Mouse (Mus musculus) 416B (cell line): ENCODE data around the gene Ccdc63.
"Not testable (repeated sequence)": the region's sequence is repeated elsewhere in the genome, so short reads cannot be mapped to it uniquely, and the experiment has no call there.

Source experiments
- DNase-seq: peaks from one replicate; pipeline ENCODE4 v3.0.0; 2011; ENCODE audit warnings: low read depth

Gene Ccdc63

DNA sequence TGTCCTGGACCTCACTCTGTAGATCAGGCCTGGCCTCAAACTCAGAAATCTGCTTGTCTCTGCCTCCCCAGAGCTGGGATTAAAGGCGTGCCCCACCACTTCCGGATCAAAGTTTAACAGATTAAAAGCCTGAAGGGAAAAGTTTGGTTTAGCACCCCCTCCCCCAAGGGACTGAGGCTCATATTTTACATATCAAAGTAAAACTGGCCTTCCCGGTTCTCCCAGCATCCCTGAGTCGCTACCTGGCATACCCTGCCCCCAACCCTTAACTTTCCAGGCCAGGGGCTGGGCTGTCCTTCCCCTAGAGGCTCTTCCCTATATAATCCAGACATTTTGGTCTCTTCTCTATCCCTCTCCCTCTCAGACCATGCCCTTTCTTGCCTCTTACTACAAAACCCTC, 8.6 kb upstream of the Ccdc63 start:
- DNase-seq, result no peak

DNA sequence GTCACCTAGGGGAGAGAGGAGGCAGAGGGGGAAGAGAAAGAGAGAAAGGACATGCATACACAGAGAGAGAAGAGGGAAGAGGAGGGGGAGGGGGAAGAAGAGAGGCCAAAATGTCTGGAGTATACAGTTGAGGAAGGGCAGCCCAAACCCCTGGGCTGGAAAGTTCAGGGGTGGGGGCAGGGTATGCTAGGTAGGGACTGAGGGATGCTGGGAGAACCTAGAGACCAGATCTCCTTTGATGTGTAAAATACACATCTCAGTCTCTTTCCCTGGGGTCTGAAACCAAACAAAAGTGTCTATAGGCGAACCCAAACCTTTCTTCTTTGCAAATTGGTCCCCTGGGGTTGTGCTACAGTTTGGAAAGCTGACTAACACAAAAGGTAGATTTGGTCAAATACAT, 7.5 kb upstream of the Ccdc63 start:
- no peak for DNase-seq

DNA sequence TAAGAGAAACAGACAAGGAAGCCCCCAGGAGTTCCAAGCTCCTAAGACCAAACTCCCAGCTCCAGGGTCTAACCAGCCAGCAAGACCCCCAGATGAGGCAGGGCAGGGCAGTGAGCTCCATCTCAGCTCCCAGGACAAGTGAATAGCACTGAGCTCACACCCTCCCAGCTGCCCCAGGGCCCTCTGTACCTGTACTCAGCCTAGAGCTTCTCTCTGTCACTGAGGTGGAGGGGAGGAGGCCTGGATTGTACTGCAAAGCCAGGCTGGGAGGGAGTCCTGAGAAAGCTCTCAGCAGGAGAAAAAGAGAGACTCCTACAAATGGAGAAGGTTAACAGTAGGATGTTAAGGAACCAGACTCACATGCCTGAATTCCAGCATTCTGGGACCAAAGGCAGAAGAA, 6.0 kb upstream of the Ccdc63 start:
- DNase-seq, result no peak

DNA sequence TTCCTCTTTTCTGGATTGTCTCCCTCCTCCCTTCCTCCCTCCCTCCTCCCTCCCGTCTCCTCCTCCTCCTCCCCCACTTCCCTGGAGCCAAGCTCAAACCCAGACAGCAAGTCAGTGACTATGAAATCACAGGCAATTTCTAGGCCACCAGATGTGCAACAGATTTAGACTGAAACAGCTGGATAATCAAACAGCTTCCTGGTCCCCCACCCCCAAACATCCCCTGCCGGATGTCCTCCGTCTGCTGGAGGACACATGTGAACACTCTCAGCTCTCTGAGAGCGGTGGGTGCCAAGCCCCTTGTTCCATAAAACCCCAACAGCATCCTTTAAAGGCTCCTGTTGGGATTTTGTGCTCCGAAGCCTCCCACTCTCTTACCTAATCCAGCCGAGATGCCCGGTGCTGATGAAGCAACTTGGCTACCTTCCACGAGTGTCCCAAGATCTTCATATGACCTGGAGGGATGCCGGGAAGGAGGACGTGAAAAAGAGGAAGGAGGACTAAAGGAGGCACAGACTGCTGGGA, 5.5 kb upstream of the Ccdc63 start:
- DNase-seq, result peak; percentile 77

DNA sequence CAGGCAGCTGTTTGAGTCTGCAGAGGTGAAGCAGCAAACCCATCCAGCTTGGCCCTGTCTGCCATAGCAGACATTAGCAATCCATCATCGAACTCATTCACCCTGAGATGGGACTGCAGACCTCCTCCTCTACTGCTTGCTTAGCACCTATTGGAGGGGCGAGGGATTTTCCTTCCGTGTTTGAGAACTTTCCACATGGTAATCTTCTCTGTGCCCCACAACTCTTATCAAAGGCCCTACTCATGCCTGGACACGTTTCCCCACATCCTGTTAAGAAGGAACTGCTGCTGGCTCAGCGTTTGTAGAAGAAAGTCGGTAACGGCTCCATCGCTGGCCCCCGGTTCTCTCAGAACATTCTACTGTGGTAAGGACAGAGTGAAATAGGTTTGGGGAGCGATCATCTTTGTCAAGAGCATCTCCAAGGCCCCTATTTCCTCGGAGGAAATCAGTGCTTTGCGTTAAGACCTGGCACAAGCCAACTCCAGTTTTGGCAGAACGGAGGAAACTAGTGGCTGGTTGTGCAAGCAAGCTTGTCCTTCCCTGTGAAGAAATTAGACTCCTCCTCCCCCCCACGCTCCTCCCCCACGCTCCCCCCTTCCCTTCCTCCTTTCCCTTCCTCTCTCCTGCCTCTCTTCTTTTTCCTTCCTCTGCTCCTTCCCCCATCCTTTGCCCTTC, 4.9 kb upstream of the Ccdc63 start:
- DNase-seq, result peak; percentile 98

DNA sequence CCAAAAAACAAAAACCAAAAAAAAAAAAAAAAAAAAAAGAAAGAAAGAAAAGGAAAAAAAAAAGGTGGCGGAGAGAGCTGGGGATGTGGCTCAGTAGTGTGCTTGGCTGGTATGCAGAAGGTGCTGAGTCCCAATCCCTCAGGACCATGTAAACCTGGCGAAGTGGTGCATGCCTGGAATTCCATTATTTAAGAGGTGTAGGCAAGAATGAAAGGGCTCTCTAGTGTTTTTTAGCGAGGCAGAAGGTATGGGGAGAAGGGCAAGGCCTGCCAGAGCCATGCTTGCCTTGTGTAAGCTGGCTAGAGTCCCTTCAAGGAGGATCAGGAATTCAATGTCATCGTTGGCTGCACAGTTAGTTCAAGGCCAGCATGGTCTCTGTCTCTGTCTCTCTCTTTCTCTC, 4.2 kb upstream of the Ccdc63 start:
- no peak for DNase-seq

DNA sequence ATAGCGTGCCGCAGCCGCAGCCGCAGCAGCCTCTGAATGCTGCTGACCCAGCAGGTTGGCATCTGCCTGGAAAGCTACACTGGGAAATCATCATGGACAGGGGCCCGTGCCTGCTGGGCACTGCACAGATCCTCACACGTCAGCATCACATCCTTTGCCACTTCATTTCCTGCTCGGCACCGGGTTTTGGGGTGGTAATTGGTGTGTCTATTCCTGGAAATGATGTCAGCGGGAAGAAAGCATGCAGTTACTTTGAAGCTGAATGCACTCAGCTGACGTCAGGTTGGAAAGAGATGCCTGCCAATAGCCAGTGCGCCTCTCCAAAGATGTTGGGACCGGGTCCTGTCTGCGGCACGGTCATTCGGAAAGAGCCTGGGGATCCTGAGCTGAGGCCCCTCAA, 2.9 kb upstream of the Ccdc63 start:
- peak; percentile 61 for DNase-seq

DNA sequence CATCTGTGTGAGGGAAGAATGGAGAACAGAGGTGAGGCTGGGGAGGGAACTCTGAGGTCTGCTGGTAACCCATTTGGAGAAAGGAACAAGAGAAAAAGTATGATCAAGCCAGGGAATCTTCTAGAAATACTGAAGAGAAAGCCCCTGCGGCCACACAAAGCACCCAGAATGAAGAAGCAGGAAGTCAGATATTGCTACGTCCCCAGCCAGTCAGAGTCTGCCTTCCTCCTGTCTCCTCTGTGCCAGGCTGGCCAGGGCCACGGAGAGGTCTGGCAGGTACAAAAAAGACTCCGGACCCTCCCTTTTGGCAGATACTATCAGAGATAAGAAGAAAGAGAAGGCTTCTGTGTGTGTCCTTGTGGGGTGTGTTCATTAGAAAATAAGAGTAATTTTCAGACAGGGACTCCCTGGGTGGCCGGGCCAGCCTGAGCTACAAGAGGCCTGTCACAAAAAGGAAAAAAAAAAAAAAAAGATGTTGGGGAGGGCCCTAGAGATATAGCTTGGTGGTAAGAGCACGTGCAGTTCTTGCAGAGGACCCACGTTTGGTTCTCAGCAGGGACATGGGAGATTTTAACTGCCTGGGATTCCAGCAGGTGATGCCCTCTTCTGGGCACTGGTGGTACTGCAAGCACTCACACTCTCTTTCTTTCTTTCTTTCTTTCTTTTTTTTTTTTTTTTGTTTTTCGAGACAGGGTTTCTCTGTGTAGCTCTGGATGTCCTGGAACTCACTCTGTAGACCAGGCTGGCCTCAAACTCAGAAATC, 1.8 kb upstream of the Ccdc63 start:
- peak; percentile 82 for DNase-seq

DNA sequence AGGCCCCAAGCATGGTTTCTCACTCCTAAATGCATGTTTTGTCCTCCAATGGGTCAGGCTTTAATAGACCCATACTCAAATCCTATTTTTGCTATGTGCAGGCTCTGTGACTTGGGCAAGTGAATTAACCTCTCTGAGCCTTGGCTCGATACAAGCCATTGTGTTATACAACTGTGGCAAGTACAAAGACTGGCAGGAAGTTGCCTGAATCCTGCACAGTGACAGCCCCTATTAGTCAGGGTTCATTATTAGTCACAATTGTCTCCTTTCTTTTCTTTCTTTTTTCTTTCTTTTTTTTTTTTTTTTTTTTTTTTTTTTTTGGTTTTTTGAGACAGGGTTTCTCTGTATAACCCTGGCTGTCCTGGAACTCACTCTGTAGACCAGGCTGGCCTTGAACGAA, 852 bp downstream of the Ccdc63 start:
- not testable (repeated sequence) for DNase-seq

DNA sequence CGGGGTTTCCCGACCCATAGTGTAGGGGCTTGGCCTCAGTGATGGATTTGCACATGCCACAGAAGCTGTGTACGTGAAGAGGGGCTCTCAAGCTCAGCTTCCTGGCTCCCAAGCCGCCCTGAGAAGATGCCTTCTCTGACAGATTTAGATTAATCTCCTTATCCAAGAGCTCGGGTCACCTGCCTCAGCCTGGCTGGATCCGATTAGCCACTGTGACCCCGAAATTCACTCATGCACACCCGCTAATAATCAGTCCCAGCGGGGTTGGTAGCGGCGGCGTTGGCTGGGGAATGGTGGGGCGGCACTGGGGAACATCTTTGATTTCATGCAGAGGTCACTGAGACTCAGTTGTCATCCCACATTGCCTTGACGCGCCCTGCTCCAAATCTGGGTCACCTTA, 1.8 kb downstream of the Ccdc63 start:
- no peak for DNase-seq

DNA sequence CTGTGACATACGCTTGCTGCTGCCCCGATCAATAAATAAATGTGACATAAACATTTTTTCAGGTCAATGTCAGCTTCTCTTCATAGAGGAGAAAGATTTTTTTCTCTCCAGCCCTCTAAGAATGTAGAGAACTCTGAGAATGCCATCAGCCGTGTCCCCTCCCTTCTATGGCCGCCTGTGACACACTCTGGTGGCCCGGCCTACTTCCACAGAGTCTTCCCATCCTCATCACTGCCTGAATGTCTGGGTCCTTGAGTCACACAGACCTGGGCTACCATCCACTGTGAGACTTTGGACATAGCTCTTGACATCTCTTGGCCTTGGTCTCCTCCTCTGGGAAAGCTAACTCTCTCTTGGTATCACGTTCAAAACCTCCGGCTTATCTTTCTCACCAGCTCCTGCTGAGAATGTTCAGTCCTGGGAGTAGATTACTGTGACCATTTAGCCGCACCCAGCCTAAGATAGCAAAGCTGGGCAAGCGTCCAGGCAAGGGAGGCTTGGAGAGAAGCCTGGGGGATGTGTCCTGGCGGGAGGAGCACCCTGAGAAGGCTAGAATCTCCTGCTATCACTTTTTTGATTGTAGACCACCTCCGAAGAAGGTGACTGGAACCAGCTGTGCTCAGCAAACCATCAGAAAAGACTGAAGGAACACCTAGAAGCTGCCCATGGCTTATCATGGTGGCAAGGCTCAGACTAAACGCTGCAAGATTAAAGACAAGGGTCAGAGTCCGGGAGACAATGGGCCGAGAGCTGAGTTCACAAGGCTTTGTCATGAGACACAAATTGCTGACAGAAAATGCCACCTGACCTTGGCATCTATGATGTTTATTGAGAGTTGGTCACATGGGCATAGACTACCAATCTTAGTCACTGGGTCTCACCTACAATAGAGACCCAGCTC, 3.9 kb downstream of the Ccdc63 start:
- DNase-seq, result no peak

DNA sequence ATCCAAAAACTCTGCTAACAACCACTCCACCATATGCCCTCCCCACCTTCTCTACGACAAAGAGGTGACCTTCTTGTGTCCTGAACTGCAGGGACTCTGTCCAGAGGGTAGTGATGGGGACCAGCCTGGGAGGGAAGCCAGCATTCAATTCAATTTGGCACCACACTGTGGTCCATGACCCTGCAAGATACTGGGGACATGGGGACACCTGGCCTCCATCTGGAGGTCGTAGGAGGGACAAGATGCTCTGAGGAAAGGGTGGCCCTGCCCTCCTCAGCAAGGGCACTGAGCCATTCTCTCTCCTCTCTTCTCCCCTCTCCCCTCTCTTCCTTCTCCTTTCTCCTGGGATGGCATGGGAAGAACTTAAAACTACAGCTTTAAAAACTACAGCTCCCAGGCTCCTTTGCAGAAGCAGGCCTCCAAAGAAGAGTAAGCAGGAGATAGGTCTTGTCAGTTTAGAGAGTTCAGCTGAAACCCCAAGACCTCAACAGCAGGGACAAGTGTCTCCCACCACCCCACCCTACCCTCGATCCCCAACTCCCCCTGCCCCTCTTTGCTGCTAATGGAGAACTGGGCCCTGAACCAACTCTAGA, 5.2 kb downstream of the Ccdc63 start:
- no peak for DNase-seq

DNA sequence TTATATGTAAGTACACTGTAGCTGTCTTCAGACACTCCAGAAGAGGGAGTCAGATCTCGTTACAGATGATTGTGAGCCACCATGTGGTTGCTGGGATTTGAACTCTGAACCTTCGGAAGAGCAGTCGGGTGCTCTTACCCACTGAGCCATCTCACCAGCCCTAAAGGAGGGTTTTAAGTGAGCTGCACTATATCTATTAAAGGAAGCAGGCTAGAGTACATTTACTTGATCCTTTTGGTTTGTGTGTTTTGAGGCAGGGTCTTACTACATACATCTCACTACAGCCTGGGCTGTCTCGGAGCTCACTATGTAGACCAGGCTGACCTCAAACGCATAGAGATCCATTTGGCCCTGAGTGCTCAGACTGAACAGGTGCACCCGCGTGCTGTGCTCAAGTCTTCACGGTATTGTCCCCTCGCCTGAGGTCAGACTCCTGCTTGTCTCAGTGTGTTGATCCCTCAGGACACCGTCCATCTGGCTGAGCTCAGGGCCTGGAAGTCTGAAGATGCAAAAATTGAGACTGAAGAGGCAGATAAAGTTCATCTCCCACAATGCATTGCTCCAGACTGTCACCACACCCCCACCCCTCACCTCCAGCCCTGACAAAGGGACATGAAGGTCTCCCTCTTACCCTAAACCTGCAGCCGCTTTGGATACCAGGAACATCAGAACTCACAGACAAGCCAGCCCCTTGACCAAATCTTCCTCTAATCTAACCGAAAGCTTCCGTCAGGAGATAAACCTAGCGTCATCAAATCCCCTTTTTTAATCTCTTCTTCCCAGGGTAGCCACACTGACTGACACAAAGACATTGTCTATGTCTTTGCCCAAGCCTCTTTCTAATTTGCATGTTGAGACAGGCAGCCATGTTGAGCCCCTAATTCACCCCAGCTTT, 6.0 kb downstream of the Ccdc63 start:
- DNase-seq, result no peak

DNA sequence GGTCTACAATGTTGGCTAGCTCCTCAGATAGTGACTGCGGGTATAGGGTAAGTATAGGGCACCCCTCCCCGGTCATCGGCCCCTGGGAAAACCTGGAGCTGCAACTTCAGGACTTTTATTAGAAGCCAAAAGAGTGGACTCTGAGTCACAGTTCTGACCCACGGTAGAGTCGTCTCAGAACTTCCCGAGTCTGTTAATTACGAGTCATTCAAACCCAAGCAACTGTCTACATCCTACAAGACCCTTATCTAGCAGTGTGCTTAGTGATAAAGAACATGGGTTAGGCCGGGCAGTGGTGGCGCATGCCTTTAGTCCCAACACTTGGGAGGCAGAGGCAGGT, 7.6 kb downstream of the Ccdc63 start:
- peak; percentile 58 for DNase-seq

DNA sequence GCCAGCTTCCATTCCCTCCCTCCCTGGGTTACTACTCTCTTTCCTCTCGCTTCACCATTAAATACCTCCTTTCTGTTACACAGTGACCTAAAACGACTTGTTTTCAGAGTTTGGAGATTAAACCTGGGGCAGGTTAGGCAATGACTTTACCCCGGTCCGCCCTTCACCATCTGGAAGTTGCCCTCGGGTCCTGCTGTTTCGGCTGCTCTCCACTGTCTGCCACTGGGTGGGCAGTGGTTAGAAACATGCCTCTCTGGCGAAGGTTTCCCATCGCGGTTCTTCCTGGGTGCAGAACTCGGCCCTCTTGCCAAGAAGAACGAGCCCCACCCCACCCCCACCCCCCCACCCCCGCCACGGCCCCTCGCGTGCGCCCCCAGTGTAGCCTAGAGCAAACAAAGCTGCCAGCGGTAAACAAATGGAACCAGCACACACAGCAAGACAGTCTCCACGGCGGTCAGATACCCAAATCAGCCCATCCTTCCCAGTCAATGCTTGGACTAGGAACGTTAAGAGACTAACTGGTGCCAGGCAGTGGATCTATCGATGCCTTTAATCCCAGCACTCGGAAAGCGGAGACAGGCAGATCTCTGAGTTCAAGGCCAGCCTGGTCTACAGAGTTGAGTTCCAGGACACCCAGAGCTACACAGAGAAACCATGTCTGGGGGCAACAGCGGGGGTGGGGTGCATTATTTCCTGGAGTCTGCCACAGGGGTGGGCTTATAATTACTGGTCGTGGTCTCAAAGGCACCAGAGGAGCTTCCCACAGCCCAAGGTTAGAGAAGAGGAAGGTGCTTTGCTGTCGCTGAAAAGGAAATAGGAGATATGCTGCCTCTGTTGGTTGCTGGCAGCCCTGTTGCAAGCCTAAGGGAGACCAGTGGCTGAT, 8.2 kb downstream of the Ccdc63 start:
- DNase-seq, result no peak

DNA sequence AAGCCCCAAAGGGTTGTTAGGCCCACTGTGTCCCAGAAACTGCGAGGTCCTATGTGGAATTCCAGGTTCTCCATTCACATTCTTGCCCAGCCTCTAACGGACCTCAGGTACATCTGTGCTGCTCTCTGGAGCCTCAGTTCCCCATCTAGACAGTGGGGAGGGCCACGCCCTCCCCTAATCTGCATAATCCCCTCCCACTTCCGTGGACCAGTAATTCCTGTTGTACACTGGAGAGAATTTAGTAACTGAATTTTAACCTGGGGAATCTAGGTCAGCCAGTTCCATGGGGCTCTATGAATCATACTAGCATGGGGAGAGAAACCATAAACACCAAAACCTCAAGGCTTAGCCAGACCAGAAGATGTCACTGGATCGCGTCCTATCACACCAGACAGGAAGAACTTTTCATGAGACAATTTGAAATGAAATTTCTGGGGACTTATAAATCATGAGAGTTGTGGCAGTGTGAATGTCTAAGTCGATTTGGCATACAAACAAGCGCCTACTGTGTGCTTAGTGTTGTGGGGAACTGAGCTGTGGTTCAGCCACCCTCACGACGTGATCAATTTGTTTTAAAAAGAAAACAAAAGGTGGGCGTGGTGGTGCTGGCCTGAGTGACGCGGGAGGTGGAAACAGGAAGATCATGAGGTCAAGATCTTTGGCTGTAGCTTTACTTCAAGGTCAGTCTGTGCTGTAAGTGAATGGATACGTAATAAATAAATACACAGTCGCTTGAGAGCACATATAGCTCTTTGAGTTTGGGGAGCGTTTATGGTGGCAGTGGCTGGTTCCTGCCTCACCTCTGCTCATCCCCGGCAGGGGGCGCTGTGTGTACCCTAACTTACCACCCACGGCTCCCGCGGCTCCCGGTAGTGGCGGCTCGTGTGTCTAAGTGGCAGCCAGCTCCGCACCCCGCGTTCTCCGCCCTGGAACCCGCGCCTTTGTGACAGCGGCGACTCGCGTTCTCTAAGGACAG, 9.3 kb downstream of the Ccdc63 start:
- DNase-seq, result peak; percentile 90

DNA sequence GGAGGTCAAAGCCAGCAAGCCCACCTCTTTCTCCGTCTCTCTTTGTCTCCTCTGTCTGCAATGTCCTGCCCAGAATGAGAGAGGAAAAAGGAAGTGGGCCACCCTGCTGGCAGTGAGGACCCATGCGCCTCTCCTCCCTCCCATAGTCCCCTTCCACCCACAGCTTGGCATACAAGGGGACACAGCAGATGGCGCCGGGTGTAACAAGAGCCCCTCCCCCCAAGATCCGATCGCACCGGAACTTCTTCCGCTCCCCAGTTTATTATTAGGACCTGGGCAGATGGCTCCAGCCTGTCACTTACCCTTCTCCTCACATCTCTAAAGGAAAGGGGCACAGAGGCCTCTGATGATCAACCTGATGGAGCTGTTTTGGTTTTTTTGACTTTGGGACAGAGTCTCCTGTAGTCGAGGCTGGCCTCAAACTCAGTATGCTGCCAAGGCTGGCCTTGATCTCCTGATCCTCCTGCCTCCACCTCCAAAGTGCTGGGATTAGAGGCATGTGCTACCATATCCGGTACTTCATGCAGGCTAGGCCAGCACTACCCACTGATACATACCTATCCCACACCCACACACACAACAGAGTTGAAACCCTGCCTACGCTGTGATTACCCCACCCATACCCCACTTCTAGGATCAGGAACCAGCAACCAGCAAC, 10.2 kb downstream of the Ccdc63 start:
- no peak for DNase-seq

DNA sequence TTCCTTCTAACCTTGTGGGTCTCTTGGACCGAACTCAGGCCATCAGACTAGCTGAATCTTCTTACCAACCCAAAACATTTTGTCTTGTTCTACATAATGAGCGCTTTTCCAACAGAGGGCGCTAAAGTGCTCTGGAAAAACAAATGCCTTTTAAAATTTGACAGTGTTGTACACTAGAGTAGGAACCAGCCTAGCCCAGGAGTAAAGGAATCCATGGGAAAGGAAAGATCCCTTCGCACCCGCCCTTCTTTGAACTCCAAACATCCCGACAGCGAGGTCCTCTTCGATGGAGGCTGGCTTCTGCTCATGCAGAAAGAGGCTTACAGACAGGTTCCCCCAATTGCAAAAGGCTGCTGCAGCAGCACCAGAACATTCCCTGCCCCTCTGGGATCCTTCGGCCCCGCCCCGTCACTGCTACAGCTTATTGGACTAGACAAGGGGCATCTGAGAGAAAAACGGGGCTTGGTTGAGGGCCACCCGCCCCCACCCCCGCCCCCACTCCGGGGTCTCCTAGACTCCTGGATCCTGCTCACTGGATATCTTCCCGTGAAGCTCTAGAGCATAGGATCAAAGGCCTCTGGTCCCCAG, 11.5 kb downstream of the Ccdc63 start:
- peak; percentile 90 for DNase-seq
